Mouse (Mus musculus) liver, embryonic 15.5 days (tissue): Measurements from ENCODE around the gene Col24a1. TPM values are rescaled to one million over a fixed set of nuclear protein-coding genes. Genes with fewer than 3 reads are reported as not detected.

Experiments
- ATAC-seq: fragments of 200-750 bp; cut with Nextera tagmentation; 2 replicates; pipeline ENCODE4 v1.8.0; 2017; ENCODE audit warnings: moderate number of reproducible peaks, mild to moderate bottlenecking, moderate library complexity; ENCODE audit not compliant: insufficient read depth
- H3K27ac ChIP-seq: fragments of 300-500 bp; sonication (generic); replicated peaks from 2 replicates; pipeline ENCODE4 v1.5.1; 2015; ENCODE audit warnings: mild to moderate bottlenecking, inconsistent platforms
- H3K27me3 ChIP-seq: fragments of 300-500 bp; sonication (generic); 2 replicates; pipeline ENCODE4 v1.6.1; 2015; ENCODE audit warnings: mild to moderate bottlenecking, inconsistent platforms
- H3K36me3 ChIP-seq: fragments of 300-500 bp; sonication (generic); replicated peaks from 2 replicates; pipeline ENCODE4 v1.6.1; 2015; ENCODE audit warnings: moderate library complexity, mild to moderate bottlenecking, inconsistent platforms
- H3K4me1 ChIP-seq: fragments of 300-500 bp; sonication (generic); replicated peaks from 2 replicates; pipeline ENCODE4 v1.6.1; 2015; ENCODE audit warnings: inconsistent platforms
- H3K4me2 ChIP-seq: fragments of 300-500 bp; sonication (generic); 2 replicates; pipeline ENCODE4 v1.6.1; 2015; ENCODE audit warnings: moderate library complexity, mild to moderate bottlenecking, inconsistent platforms
- H3K4me3 ChIP-seq: fragments of 300-500 bp; sonication (generic); replicated peaks from 2 replicates; pipeline ENCODE4 v1.5.1; 2015; ENCODE audit warnings: mild to moderate bottlenecking, inconsistent platforms
- H3K9ac ChIP-seq: fragments of 300-500 bp; sonication (generic); 2 replicates; pipeline ENCODE4 v1.6.1; 2015; ENCODE audit warnings: moderate library complexity, mild to moderate bottlenecking, inconsistent platforms
- H3K9me3 ChIP-seq: fragments of 300-500 bp; sonication (generic); replicated peaks from 2 replicates; pipeline ENCODE4 v1.6.1; 2016; ENCODE audit warnings: inconsistent platforms
- WGBS: fragments of 180-500 bp; shearing (Covaris S2); methylation state at CpG from one replicate; pipeline ENCODE4 v1.1.7; 2015; ENCODE audit warnings: mixed read lengths; ENCODE audit not compliant: insufficient replicate concordance; 5-methylcytosine and 5-hydroxymethylcytosine counted together
- polyA plus RNA-seq: library from polyadenylated mRNA; unstranded; fragments of >200 nt; fragmentation: Nextera tagmentation; extraction: Ambion mirVana; gene quantifications from 2 replicates; pipeline ENCODE4 v1.2.1, GENCODE M21; 2015

Gene Col24a1
- polyA plus RNA-seq = 0.21 TPM in 2 replicates

DNA sequence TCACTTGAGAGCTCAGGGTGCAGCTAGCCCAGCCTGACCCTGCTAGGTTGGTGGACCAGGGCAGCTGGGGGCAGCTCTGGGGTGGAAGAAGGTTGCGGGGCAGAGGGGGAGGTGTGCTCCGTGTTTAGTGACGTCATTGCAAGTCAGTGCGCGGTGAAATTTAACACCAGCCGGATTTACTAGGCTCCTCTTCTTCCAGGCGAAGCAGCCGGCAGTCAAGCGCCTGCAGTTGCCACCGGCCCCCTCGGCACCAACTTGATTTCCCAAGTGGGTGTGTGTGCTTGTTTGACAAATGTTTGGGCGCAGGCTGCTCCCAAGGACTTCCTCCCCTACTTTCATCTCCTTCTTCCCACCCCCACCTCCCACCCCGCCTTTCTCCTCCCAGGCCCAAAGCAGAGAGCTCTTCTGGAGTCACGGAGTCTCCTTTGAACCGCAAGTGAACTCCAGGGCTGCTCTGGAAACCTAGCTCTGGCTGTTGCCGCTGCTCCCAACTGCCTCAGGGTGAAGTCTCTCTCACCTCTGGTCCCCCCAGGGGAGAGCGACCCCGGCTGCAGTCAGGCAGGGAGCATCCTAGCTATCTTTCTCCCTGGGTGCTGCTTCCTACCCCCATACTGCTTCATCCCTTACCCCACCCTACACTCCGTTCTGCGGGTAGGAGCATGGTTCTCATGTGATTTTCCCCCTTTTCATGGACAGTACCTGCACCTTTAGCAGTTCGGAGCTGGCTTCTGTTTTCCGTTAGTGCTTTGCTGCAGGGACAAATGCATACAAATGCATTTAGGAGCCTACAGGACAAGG is at the start of gene Col24a1:
Col24a1 (plus strand) TSS at position 136 of the 798 bp plus-strand sequence.
- 0 out of 2 replicates have a peak, but pooled peaks have one; percentile 22 for ATAC-seq
- Histone ChIP-seq H3K27ac (no peak within 1 kb of the TSS), H3K4me3 (peak within 1 kb of the TSS; percentile 24), H3K4me1 (no peaks in the 10 kb centered on the region), H3K9me3 (no peaks in the 10 kb centered on the region), H3K36me3 (no peaks in the 10 kb centered on the region), H3K9ac (no peak within 1 kb of the TSS), H3K27me3 (peaks cover 22% of the 10 kb centered on the region), H3K4me2 (peak within 1 kb of the TSS; percentile 41)
- 3% methylated on average over 22 of the region's 22 CpGs for WGBS

DNA sequence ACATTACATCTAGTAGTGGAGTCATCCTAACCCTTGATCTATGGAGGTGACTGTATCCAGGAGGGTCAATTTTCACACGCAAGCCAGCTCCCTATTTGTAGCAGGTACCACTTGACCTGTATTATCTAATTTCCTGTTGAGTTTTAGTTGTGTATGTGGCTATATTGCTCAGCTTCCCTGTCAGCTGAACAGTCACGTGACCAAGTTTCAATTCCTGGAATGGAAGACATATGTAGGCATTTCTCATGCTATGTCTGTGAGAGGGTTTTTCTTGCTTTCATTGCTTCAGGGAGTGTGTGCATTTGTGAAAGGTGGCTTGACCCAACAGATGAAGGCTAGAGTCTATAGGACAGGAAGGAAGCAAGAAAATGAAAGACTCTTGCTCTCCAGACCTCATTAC is 44.2 kb upstream of the Col24a1 start:
- Histone ChIP-seq H3K4me2 (no peak overlapping the region), H3K36me3 (no peaks in the 10 kb centered on the region), H3K27me3 (no peaks in the 10 kb centered on the region), H3K4me1 (no peaks in the 10 kb centered on the region), H3K4me3 (no peak overlapping the region), H3K27ac (no peak overlapping the region), H3K9ac (no peak overlapping the region), H3K9me3 (no peaks in the 10 kb centered on the region)
- WGBS = 67% methylated on average over 2 of the region's 2 CpGs
- no peak for ATAC-seq

- WGBS = 59% methylated on average over 5 of the region's 5 CpGs
- Histone ChIP-seq H3K4me3 (no peak overlapping the region), H3K27me3 (no peaks in the 10 kb centered on the region), H3K4me2 (no peak overlapping the region), H3K27ac (no peak overlapping the region), H3K9ac (no peak overlapping the region), H3K4me1 (no peaks in the 10 kb centered on the region), H3K9me3 (no peaks in the 10 kb centered on the region), H3K36me3 (no peaks in the 10 kb centered on the region)
- ATAC-seq = no peak
These were observed 39.2 kb upstream of the Col24a1 start for GRCm38 (mm10) chr3:145253066-145253465.

DNA sequence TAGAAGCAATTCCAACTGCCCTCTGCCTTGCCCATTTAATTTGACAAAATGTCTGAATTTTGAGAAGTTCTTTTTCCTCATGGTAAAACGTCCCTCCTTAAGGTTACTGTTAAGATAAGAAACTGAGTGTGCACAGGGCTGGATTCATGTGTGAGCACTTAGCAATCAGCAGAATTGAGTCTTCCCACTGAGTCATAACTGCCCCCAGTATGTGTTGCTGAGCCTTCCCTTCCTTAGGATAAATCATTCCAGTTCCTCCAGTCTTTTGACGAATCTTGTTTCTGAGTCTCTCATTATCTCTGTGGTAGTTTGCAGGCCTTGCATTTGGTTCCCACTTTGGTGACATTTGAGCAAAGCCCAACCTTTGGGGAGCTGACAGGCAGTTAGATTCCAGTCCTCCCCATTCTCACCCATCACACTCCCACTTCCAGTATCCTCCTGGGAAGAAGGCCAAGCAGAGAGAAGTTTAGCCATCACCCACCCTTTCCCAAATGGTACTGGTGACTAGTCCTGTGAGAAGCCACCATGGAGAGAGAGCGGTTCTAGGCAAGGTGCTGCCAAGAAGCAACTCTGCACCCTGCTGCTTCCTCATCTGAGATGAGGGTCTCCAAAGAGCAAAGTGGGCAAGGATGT is 37.4 kb upstream of the Col24a1 start:
- ATAC-seq = no peak
- Histone ChIP-seq H3K4me1 (no peaks in the 10 kb centered on the region), H3K4me3 (no peak overlapping the region), H3K36me3 (no peaks in the 10 kb centered on the region), H3K27ac (no peak overlapping the region), H3K27me3 (no peaks in the 10 kb centered on the region), H3K9me3 (no peaks in the 10 kb centered on the region), H3K9ac (no peak overlapping the region), H3K4me2 (no peak overlapping the region)
- 47% methylated on average over 3 of the region's 3 CpGs for WGBS

DNA sequence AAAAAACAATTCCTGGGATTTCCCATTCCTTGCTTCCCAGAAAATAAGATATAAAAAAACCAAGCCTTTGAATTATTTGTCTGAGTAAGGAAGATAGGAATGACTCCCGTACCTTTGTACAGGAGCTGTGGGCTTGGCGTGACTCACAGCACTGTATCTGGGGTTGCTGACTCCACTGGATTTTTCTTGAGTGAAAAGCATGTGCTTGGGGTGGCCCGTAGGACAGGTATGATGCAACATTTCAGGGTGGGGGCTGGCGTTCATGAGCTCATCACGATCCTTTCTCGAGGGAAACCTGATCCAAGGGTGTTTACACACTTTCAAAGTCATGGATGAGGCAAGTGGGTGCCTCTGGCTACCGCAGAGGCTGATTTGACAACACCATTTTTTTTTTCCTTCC is 35.6 kb upstream of the Col24a1 start:
- no peaks in the 10 kb centered on the region for H3K27me3 ChIP-seq
- H3K4me3 ChIP-seq = no peak overlapping the region
- H3K4me2 ChIP-seq = no peak overlapping the region
- no peak overlapping the region for H3K9ac ChIP-seq
- no peaks in the 10 kb centered on the region for H3K9me3 ChIP-seq
- no peaks in the 10 kb centered on the region for H3K4me1 ChIP-seq
- ATAC-seq = no peak
- 53% methylated on average over 7 of the region's 7 CpGs for WGBS
- no peak overlapping the region for H3K27ac ChIP-seq
- no peaks in the 10 kb centered on the region for H3K36me3 ChIP-seq

DNA sequence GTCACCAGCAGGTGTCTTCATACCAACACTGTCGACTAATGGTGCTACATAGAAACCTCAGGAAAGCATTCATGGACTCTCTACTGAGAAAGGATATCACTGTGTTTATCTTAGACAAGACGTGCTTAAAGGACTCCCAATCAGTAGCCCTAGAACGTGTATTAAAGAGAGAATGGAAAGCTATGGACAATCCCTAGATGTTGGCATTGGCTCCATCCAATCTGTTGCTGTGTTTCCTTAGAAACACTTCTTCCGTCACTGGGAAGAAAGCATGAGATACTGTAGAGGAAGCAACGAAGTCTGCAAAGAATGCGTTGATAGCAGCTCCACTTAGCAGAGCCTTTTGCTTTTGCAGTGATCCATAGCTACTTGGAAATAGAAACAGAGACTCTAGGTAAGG is 32.6 kb upstream of the Col24a1 start:
- Histone ChIP-seq H3K27ac (no peak overlapping the region), H3K9ac (no peak overlapping the region), H3K4me3 (no peak overlapping the region), H3K4me2 (no peak overlapping the region), H3K36me3 (no peaks in the 10 kb centered on the region), H3K4me1 (no peaks in the 10 kb centered on the region), H3K9me3 (no peaks in the 10 kb centered on the region), H3K27me3 (no peaks in the 10 kb centered on the region)
- 55% methylated on average over 6 of the region's 6 CpGs for WGBS
- ATAC-seq = no peak

DNA sequence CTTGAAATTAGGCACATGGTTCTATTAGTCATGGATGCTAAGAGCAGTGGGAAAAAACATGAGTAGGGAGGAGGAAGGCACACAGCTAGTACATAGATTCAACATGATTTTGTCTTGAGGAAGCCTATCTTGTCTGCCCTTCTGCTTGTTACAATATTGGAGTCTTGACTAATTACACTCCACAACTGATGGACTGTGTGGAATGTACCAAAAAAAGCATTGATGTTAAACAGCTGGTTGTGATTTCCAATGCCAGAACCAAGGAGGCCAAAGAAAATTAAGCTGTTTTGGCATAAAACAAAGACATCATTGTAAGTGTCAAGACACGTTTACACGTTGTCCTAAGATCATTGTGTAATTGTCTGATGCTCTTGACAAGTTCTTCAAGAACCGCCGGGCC is 29.1 kb upstream of the Col24a1 start:
- Histone ChIP-seq H3K4me2 (no peak overlapping the region), H3K9me3 (no peaks in the 10 kb centered on the region), H3K9ac (no peak overlapping the region), H3K27ac (no peak overlapping the region), H3K27me3 (no peaks in the 10 kb centered on the region), H3K4me3 (no peak overlapping the region), H3K4me1 (no peaks in the 10 kb centered on the region), H3K36me3 (no peaks in the 10 kb centered on the region)
- 67% methylated on average over 4 of the region's 4 CpGs for WGBS
- ATAC-seq = no peak

DNA sequence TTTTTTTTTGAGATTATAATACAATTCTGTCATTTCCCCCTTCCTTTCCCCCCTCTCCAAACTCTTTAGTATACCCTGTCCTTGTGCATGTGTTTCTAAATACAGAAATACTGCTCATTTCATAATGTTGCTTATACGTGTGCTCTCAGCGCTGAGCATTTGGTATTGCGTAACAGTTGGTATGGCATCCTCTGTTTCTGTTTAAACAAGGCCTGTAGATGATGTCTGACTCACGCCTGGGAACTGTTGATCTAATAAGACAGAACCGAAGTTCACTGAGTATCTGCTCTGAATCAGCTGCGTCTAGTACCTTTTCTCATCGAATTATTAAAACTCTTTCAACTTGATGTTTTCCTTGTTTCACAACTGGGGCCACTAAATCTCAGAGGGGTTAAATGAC is 24.2 kb upstream of the Col24a1 start:
- no peaks in the 10 kb centered on the region for H3K27me3 ChIP-seq
- H3K9me3 ChIP-seq = no peaks in the 10 kb centered on the region
- H3K36me3 ChIP-seq = no peaks in the 10 kb centered on the region
- H3K4me1 ChIP-seq = no peaks in the 10 kb centered on the region
- peak; percentile 42 for ATAC-seq
- no peak overlapping the region for H3K4me3 ChIP-seq
- no peak overlapping the region for H3K4me2 ChIP-seq
- no peak overlapping the region for H3K27ac ChIP-seq
- WGBS = 55% methylated on average over 7 of the region's 7 CpGs
- H3K9ac ChIP-seq = no peak overlapping the region

DNA sequence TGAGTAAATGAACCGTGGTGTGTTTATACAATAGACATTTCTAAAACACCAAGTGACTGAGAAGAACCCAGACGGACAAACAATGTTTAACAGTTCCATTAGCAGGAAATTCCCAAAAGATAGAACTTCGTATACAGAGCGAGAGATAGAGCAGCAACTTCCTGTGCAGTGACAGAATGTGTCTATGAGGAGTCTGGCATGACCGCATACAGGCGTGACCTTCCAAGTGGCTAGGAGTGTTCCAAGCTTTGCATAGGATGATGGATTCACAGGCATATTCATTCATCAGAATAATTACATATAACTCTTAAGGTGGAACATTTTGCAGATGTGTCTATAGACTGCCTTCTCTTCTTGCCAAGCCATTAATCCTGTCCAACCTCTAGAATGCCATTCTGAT is 18.1 kb upstream of the Col24a1 start:
- H3K4me1 ChIP-seq = no peaks in the 10 kb centered on the region
- H3K27me3 ChIP-seq = no peaks in the 10 kb centered on the region
- no peak overlapping the region for H3K4me3 ChIP-seq
- no peaks in the 10 kb centered on the region; the same call in 1 of the 2 replicates for H3K9me3 ChIP-seq
- H3K27ac ChIP-seq = no peak overlapping the region
- no peak for ATAC-seq
- WGBS = 50% methylated on average over 6 of the region's 6 CpGs
- H3K9ac ChIP-seq = no peak overlapping the region
- no peak overlapping the region for H3K4me2 ChIP-seq
- no peaks in the 10 kb centered on the region for H3K36me3 ChIP-seq

GRCm38 (mm10) chr3:145293207-145293606 is 935 bp downstream of the Col24a1 start:
- Histone ChIP-seq H3K4me3 (peak overlapping the region; percentile 24), H3K27me3 (peaks cover 22% of the 10 kb centered on the region), H3K9ac (no peak overlapping the region), H3K36me3 (no peaks in the 10 kb centered on the region), H3K27ac (no peak overlapping the region), H3K4me1 (no peaks in the 10 kb centered on the region), H3K4me2 (peak overlapping the region; percentile 41), H3K9me3 (no peaks in the 10 kb centered on the region)
- whole genome bisulfite sequencing = 4% methylated on average over 9 of the region's 9 CpGs
- no peak for ATAC-seq

- Histone ChIP-seq H3K27ac (no peak overlapping the region), H3K36me3 (no peaks in the 10 kb centered on the region), H3K4me2 (peak overlapping the region; percentile 41; the same call in 1 of the 2 replicates), H3K9ac (no peak overlapping the region), H3K4me3 (no peak overlapping the region), H3K4me1 (no peaks in the 10 kb centered on the region), H3K9me3 (no peaks in the 10 kb centered on the region), H3K27me3 (peaks cover 22% of the 10 kb centered on the region)
- ATAC-seq = no peak
- 36% methylated on average over 12 of the region's 12 CpGs for WGBS
These were observed 1.5 kb downstream of the Col24a1 start for GRCm38 (mm10) chr3:145293623-145294307.
